Mouse (Mus musculus) MEL (cell line): ENCODE data around the gene S100a16. TPM values are rescaled to one million over a fixed set of nuclear protein-coding genes. Genes with fewer than 3 reads are reported as not detected.

Experiments
- DNase-seq: peaks from one replicate; pipeline ENCODE4 v3.0.0; 2011; ENCODE audit warnings: low read depth, low spot score
- H3K27ac ChIP-seq: 2 replicates; pipeline ENCODE4 v1.5.1; 2012; ENCODE audit warnings: low read depth, mild to moderate bottlenecking, control low read depth, low read length, moderate library complexity; ENCODE audit not compliant: control insufficient read depth
- H3K27me3 ChIP-seq, 2 experiments: fragments of 150-350 bp in 1 of 2; sonication (generic) in 1 of 2; 2 replicates each; pipeline ENCODE4 v1.6.1; 2012; ENCODE audit warnings: low read length in 2 of 2, mild to moderate bottlenecking in 2 of 2, improper control_type of control experiment in 1 of 2, moderate library complexity in 1 of 2; ENCODE audit not compliant: insufficient read depth in 2 of 2, control insufficient read depth in 1 of 2
- H3K36me3 ChIP-seq, 2 experiments: 2 replicates each; pipeline ENCODE4 v1.6.1; 2012 to 2014; ENCODE audit warnings: low read length in 2 of 2, improper control_type of control experiment in 1 of 2, inconsistent platforms in 1 of 2, mild to moderate bottlenecking in 1 of 2; ENCODE audit not compliant: insufficient read depth in 2 of 2, control insufficient read depth in 1 of 2
- H3K4me1 ChIP-seq, 2 experiments: fragments of 150-350 bp in 1 of 2; sonication (generic) in 1 of 2; 2 replicates each; pipeline ENCODE4 v1.6.1; 2012; ENCODE audit warnings: low read length in 2 of 2, improper control_type of control experiment in 1 of 2, mild to moderate bottlenecking in 1 of 2; ENCODE audit not compliant: insufficient read depth in 2 of 2, control insufficient read depth in 1 of 2
- H3K4me3 ChIP-seq, 2 experiments: fragments of 150-350 bp in 1 of 2; sonication (generic) in 1 of 2; 2 replicates each; pipeline ENCODE4 v1.5.1; 2012; ENCODE audit warnings: low read depth in 2 of 2, low read length in 2 of 2, mild to moderate bottlenecking in 2 of 2, moderate library complexity in 2 of 2, control low read depth in 1 of 2, improper control_type of control experiment in 1 of 2; ENCODE audit not compliant: control insufficient read depth in 1 of 2, insufficient read depth in 1 of 2
- H3K79me2 ChIP-seq: 2 replicates; pipeline ENCODE4 v1.6.1; 2012; ENCODE audit warnings: mild to moderate bottlenecking, low read length, moderate library complexity; ENCODE audit not compliant: control insufficient read depth, poor library complexity, insufficient read depth
- H3K9ac ChIP-seq: 2 replicates; pipeline ENCODE4 v1.6.1; 2012; ENCODE audit warnings: low read depth, mild to moderate bottlenecking, control low read depth, low read length, moderate library complexity; ENCODE audit not compliant: control insufficient read depth, poor library complexity, severe bottlenecking
- H3K9me3 ChIP-seq: fragments of 150-350 bp; sonication (generic); replicated peaks from 2 replicates; pipeline ENCODE4 v1.6.1; 2012; ENCODE audit warnings: mild to moderate bottlenecking, low read length, improper control_type of control experiment, moderate library complexity; ENCODE audit not compliant: insufficient read depth
- BHLHE40 ChIP-seq: IDR thresholded peaks from 2 replicates; pipeline ENCODE4 v1.6.1; 2012; ENCODE audit warnings: low read depth, mild to moderate bottlenecking, inconsistent platforms, low read length, improper control_type of control experiment, borderline replicate concordance
- E2F4 ChIP-seq: IDR thresholded peaks from 2 replicates; pipeline ENCODE4 v1.6.1; 2011; ENCODE audit warnings: low read depth, low read length, improper control_type of control experiment, borderline replicate concordance
- ELF1 ChIP-seq: IDR thresholded peaks from 2 replicates; pipeline ENCODE4 v1.6.1; 2014; ENCODE audit warnings: low read depth, mild to moderate bottlenecking, inconsistent platforms, low read length, improper control_type of control experiment, moderate library complexity
- EP300 ChIP-seq, 2 experiments: IDR thresholded peaks; 2 replicates each; pipeline ENCODE4 v1.6.1; 2011; ENCODE audit warnings: improper control_type of control experiment in 2 of 2, low read length in 2 of 2, low read depth in 1 of 2, mild to moderate bottlenecking in 1 of 2
- GABPA ChIP-seq: IDR thresholded peaks from 2 replicates; pipeline ENCODE4 v1.6.1; 2012; ENCODE audit warnings: low read depth, mild to moderate bottlenecking, inconsistent platforms, low read length, improper control_type of control experiment, moderate library complexity
- GATA1 ChIP-seq: IDR thresholded peaks from 2 replicates; pipeline ENCODE4 v1.6.1; 2011; ENCODE audit warnings: low read depth, low read length, improper control_type of control experiment
- KAT2A ChIP-seq: conservative IDR thresholded peaks from 2 replicates; pipeline ENCODE4 v1.6.1; 2012; ENCODE audit warnings: low read depth, low read length, improper control_type of control experiment, inconsistent platforms
- MAFK ChIP-seq: IDR thresholded peaks from 2 replicates; pipeline ENCODE4 v1.6.1; 2011; ENCODE audit warnings: low read depth, mild to moderate bottlenecking, low read length, improper control_type of control experiment, borderline replicate concordance
- MEF2A ChIP-seq: IDR thresholded peaks from 2 replicates; pipeline ENCODE4 v1.6.1; 2014; ENCODE audit warnings: low read depth, mild to moderate bottlenecking, inconsistent platforms, low read length, improper control_type of control experiment; ENCODE audit not compliant: poor library complexity, insufficient replicate concordance, severe bottlenecking; ENCODE audit errors: extremely low read depth
- MYB ChIP-seq: IDR thresholded peaks from 2 replicates; pipeline ENCODE4 v1.6.1; 2011; ENCODE audit warnings: mild to moderate bottlenecking, low read depth, low read length, improper control_type of control experiment
- MYC ChIP-seq: IDR thresholded peaks from 2 replicates; pipeline ENCODE4 v1.6.1; 2011; ENCODE audit warnings: low read depth, mild to moderate bottlenecking, low read length, improper control_type of control experiment, moderate library complexity
- NRF1 ChIP-seq: IDR thresholded peaks from 2 replicates; pipeline ENCODE4 v1.6.1; 2014; ENCODE audit warnings: low read depth, mild to moderate bottlenecking, inconsistent platforms, low read length, improper control_type of control experiment, moderate library complexity; ENCODE audit not compliant: poor library complexity, insufficient read depth, severe bottlenecking
- POLR2A ChIP-seq, 2 experiments: IDR thresholded peaks; 2 replicates each; pipeline ENCODE4 v1.6.1; 2011 to 2012; ENCODE audit warnings: low read length in 2 of 2, mild to moderate bottlenecking in 2 of 2, control low read depth in 1 of 2, improper control_type of control experiment in 1 of 2, low read depth in 1 of 2, moderate library complexity in 1 of 2; ENCODE audit not compliant: control insufficient read depth in 1 of 2, insufficient read depth in 1 of 2, poor library complexity in 1 of 2
- POLR2AphosphoS2 ChIP-seq: IDR thresholded peaks from 2 replicates; pipeline ENCODE4 v1.6.1; 2011; ENCODE audit warnings: low read length, improper control_type of control experiment
- POLR2AphosphoS5 ChIP-seq: IDR thresholded peaks from 2 replicates; pipeline ENCODE4 v1.6.1; 2012; ENCODE audit warnings: low read depth, borderline replicate concordance, mild to moderate bottlenecking, inconsistent platforms, low read length, moderate library complexity, mixed read lengths
- RAD21 ChIP-seq: IDR thresholded peaks from 2 replicates; pipeline ENCODE4 v1.6.1; 2011; ENCODE audit warnings: mild to moderate bottlenecking, low read depth, low read length, improper control_type of control experiment
- RCOR1 ChIP-seq: IDR thresholded peaks from 2 replicates; pipeline ENCODE4 v1.6.1; 2012; ENCODE audit warnings: low read depth, mild to moderate bottlenecking, inconsistent platforms, low read length, improper control_type of control experiment
- SIN3A ChIP-seq: IDR thresholded peaks from 2 replicates; pipeline ENCODE4 v1.6.1; 2012; ENCODE audit warnings: low read length, improper control_type of control experiment, inconsistent platforms
- SMC3 ChIP-seq: IDR thresholded peaks from 2 replicates; pipeline ENCODE4 v1.6.1; 2011; ENCODE audit warnings: low read depth, low read length, improper control_type of control experiment
- TAL1 ChIP-seq: IDR thresholded peaks from 2 replicates; pipeline ENCODE4 v1.6.1; 2012; ENCODE audit warnings: mild to moderate bottlenecking, inconsistent platforms, low read length, moderate library complexity, mixed read lengths
- UBTF ChIP-seq: IDR thresholded peaks from 2 replicates; pipeline ENCODE4 v1.6.1; 2012; ENCODE audit warnings: low read depth, mild to moderate bottlenecking, inconsistent platforms, low read length, improper control_type of control experiment, moderate library complexity, borderline replicate concordance; ENCODE audit not compliant: insufficient read depth
- USF1 ChIP-seq: IDR thresholded peaks from 2 replicates; pipeline ENCODE4 v1.6.1; 2014; ENCODE audit warnings: low read depth, mild to moderate bottlenecking, inconsistent platforms, low read length, improper control_type of control experiment, moderate library complexity
- USF2 ChIP-seq, 2 experiments: IDR thresholded peaks; 2 replicates each; pipeline ENCODE4 v1.6.1; 2011 to 2012; ENCODE audit warnings: improper control_type of control experiment in 2 of 2, low read length in 2 of 2, borderline replicate concordance in 1 of 2, inconsistent platforms in 1 of 2, low read depth in 1 of 2, mild to moderate bottlenecking in 1 of 2; ENCODE audit not compliant: insufficient read depth in 1 of 2
- ZC3H11A ChIP-seq: IDR thresholded peaks from 2 replicates; pipeline ENCODE4 v1.6.1; 2012; ENCODE audit warnings: low read depth, mild to moderate bottlenecking, inconsistent platforms, low read length, improper control_type of control experiment
- ZKSCAN1 ChIP-seq: IDR thresholded peaks from 2 replicates; pipeline ENCODE4 v1.6.1; 2012; ENCODE audit warnings: low read depth, mild to moderate bottlenecking, inconsistent platforms, low read length, improper control_type of control experiment, moderate library complexity
- ZNF384 ChIP-seq: IDR thresholded peaks from 2 replicates; pipeline ENCODE4 v1.6.1; 2012; ENCODE audit warnings: low read depth, mild to moderate bottlenecking, inconsistent platforms, low read length, improper control_type of control experiment
- polyA plus RNA-seq, 2 experiments: library from polyadenylated mRNA; stranded (reverse) in 1 of 2; unstranded in 1 of 2; fragments of >175 nt in 1 of 2; fragments of >200 nt in 1 of 2; gene quantifications; 2 replicates each; pipeline versions ENCODE4 v1.2.1 to v1.2.4; 2012; ENCODE audit warnings: low replicate concordance in 2 of 2, low read depth in 1 of 2; ENCODE audit not compliant: insufficient read length in 2 of 2, insufficient read depth in 1 of 2, missing spikeins in 1 of 2
- total RNA-seq: library from RNA; depleted of rRNA; stranded (reverse); fragments of 300-350 nt; gene quantifications from 2 replicates; pipeline ENCODE4 v1.2.3, GENCODE M21; 2012

The S100a16 gene
- total and polyA plus RNA-seq, 3 experiments: not detected

GRCm38 (mm10) chr3:90512276-90512675 lies 24.8 kb upstream of the S100a16 start:
- Histone ChIP-seq H3K27ac (no peak overlapping the region), H3K4me1 (peaks cover 1 to 25% of the 10 kb centered on the region in 2 experiments; a peak in 3 of 4 replicates), H3K36me3 (peaks cover 3 to 15% of the 10 kb centered on the region in 2 experiments), H3K79me2 (peaks cover 19% of the 10 kb centered on the region), H3K27me3 (no peaks in the 10 kb centered on the region), H3K4me3 (no peak overlapping the region), H3K9ac (no peak overlapping the region), H3K9me3 (no peaks in the 10 kb centered on the region)
- DNase-seq: no peak
- TF ChIP-seq RCOR1 (no peak), ELF1 (no peak), UBTF (no peak), ZC3H11A (no peak), SIN3A (no peak), POLR2A (IDR thresholded peaks at IDR 0.05; ENCODE audit: control insufficient read depth in 1 of 2, insufficient read depth in 1 of 2, low read depth in 1 of 2, low read length in 2 of 2, poor library complexity in 1 of 2) (no peak), ZNF384 (no peak), MAFK (no peak), BHLHE40 (no peak), ZKSCAN1 (no peak), USF1 (no peak), SMC3 (no peak), GATA1 (no peak), USF2 (IDR thresholded peaks at IDR 0.05; ENCODE audit: borderline replicate concordance in 1 of 2, insufficient read depth in 1 of 2, low read depth in 1 of 2, low read length in 2 of 2) (no peak), TAL1 (no peak), POLR2AphosphoS2 (no peak), EP300 (IDR thresholded peaks at IDR 0.05; ENCODE audit: low read depth in 1 of 2, low read length in 2 of 2) (no peak), MYB (no peak), KAT2A (no peak), E2F4 (no peak)

GRCm38 (mm10) chr3:90512948-90513642 lies 24.0 kb upstream of the S100a16 start:
- Histone ChIP-seq H3K27ac (no peak overlapping the region), H3K9me3 (no peaks in the 10 kb centered on the region), H3K79me2 (peaks cover 11% of the 10 kb centered on the region), H3K4me1 (peaks cover 0 to 17% of the 10 kb centered on the region in 2 experiments; a peak in 3 of 4 replicates), H3K36me3 (peaks cover 0 to 6% of the 10 kb centered on the region in 2 experiments; a peak in 2 of 4 replicates), H3K27me3 (no peaks in the 10 kb centered on the region), H3K9ac (no peak overlapping the region), H3K4me3 (no peak overlapping the region)
- no peak for DNase-seq
- TF ChIP-seq MEF2A (no peak), GABPA (no peak), NRF1 (no peak), POLR2AphosphoS5 (no peak), MYC (no peak), RAD21 (no peak)
